Mouse (Mus musculus) neural tube, embryonic 14.5 days (tissue): ENCODE results near the gene Cypt14. TPM values are rescaled to one million over a fixed set of nuclear protein-coding genes. Genes with fewer than 3 reads are reported as not detected.
"Not testable (repeated sequence)": the region's sequence is repeated elsewhere in the genome, so short reads cannot be mapped to it uniquely, and the experiment has no call there.

Experiments
- ATAC-seq: fragments of 200-750 bp; cut with Nextera tagmentation; 2 replicates; pipeline ENCODE4 v1.8.0; 2017; ENCODE audit warnings: low read depth, mild to moderate bottlenecking, moderate TSS enrichment, moderate library complexity
- H3K27ac ChIP-seq: fragments of 300-500 bp; sonication (generic); 2 replicates; pipeline ENCODE4 v1.5.1; 2014; ENCODE audit warnings: low read depth, mild to moderate bottlenecking, control low read depth, low read length, moderate library complexity, mixed read lengths
- H3K27me3 ChIP-seq: fragments of 300-500 bp; sonication (generic); 2 replicates; pipeline ENCODE4 v1.6.1; 2014; ENCODE audit warnings: low read length; ENCODE audit not compliant: control insufficient read depth, insufficient read depth
- H3K36me3 ChIP-seq: fragments of 300-500 bp; sonication (generic); 2 replicates; pipeline ENCODE4 v1.6.1; 2014; ENCODE audit warnings: low read length, mixed read lengths; ENCODE audit not compliant: control insufficient read depth, insufficient read depth
- H3K4me1 ChIP-seq: fragments of 300-500 bp; sonication (generic); 2 replicates; pipeline ENCODE4 v1.6.1; 2014; ENCODE audit warnings: low read length; ENCODE audit not compliant: control insufficient read depth, insufficient read depth
- H3K4me2 ChIP-seq: fragments of 300-500 bp; sonication (generic); 2 replicates; pipeline ENCODE4 v1.6.1; 2014; ENCODE audit warnings: mild to moderate bottlenecking, low read depth, low read length, control low read depth
- H3K4me3 ChIP-seq: fragments of 300-500 bp; sonication (generic); 2 replicates; pipeline ENCODE4 v1.5.1; 2014; ENCODE audit warnings: low read depth, low read length, control low read depth, mixed read lengths
- H3K9ac ChIP-seq: fragments of 300-500 bp; sonication (generic); replicated peaks from 2 replicates; pipeline ENCODE4 v1.6.1; 2014; ENCODE audit warnings: low read depth, mild to moderate bottlenecking, control low read depth, low read length, mixed read lengths
- H3K9me3 ChIP-seq: fragments of 300-500 bp; sonication (generic); 2 replicates; pipeline ENCODE4 v1.6.1; 2016; ENCODE audit warnings: low read length; ENCODE audit not compliant: control insufficient read depth
- WGBS: fragments of 180-500 bp; shearing (Covaris S2); extraction: QIAGEN DNeasy Blood & Tissue Kit; methylation state at CpG from one replicate; pipeline ENCODE4 v1.1.7; 2014; 5-methylcytosine and 5-hydroxymethylcytosine counted together
- polyA plus RNA-seq: library from polyadenylated mRNA; unstranded; fragments of >200 nt; fragmentation: Nextera tagmentation; extraction: Ambion mirVana; gene quantifications from 2 replicates; pipeline ENCODE4 v1.2.1, GENCODE M21; 2014

Gene Cypt14
- polyA plus RNA-seq: not detected in 2 replicates

DNA sequence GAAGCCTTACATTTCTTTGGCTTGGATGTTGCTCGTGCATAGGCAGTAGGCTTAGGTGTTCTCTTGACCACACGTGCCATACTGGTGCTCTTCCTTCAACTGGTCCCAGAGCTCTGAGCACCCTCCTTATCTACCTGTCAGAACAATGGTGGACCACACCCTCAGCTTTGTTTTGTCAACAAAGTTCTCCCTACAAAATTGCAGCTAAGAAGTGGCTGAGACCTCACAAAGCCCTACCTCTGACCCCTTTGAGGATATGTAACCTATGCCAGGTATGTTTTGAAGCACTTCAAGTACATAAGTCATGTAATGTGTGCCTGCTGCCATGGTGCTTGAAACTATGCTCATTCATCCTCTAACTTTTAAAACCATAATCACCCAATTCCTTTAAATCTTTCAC lies at the start of gene Cypt14:
TSS of gene Cypt14 (minus strand) at position 101 of the 400 bp plus-strand sequence.
- not testable (repeated sequence) for H3K4me3 ChIP-seq, H3K9ac ChIP-seq, H3K27me3 ChIP-seq, H3K4me1 ChIP-seq, H3K4me2 ChIP-seq, ATAC-seq, H3K9me3 ChIP-seq, H3K36me3 ChIP-seq, H3K27ac ChIP-seq
- 86% methylated on average over 2 of the region's 2 CpGs for WGBS
